Mouse (Mus musculus) megakaryocyte, embryonic 14.5 days (primary cell): ENCODE measurements around the gene Wdr35.

Source experiments
- FLI1 ChIP-seq: IDR thresholded peaks from 2 replicates; pipeline ENCODE4 v1.6.1; 2012; ENCODE audit warnings: low read length, inconsistent platforms, mixed read lengths
- GATA1 ChIP-seq: IDR thresholded peaks from 3 replicates; pipeline ENCODE4 v1.6.1; 2012; ENCODE audit warnings: mixed read lengths, low read length, inconsistent platforms, borderline replicate concordance

DNA sequence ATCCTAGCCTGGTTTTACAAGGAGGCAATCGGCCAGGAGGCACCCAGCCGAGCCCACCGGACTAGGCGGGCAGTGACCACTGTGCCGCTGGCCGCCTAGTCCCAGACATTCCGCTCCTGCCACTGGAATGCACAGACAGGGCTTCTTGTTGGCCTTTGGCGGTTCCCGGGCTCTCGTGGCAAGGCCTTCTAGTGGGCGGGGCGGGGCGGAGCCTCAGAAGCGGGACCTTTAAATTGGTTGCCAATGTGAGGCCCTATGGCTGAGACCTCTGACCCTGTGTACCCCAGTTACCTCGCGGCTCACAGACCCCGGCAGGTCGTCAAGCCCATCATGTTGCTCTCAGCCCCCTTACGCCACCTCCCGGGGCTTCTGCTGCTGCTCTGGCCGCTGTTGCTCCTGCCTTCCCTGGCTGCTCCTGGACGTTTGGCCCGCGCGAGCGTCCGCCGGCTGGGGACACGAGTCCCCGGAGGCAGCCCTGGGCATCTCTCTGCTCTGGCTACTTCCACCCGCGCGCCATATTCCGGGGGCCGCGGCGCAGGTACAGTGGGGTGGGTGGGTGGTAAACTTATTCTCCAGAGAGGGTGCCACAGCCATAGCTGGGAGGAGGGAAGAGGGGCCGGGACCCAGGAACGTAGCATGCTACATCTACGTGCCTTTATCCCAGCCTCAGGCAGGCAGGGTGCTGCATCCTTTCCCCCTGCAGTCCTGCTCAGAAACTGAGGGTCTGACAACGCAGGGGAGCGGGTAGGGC, 25.8 kb upstream of the Wdr35 start, which contains the start of gene Matn3:
- TF ChIP-seq GATA1 (no peak), FLI1 (no peak)
